Mouse (Mus musculus) hindbrain, embryonic 16.5 days (tissue): ENCODE results near the gene Atp1a4. TPM values are rescaled to one million over a fixed set of nuclear protein-coding genes. Genes with fewer than 3 reads are reported as not detected.
"Not testable (repeated sequence)": the region's sequence is repeated elsewhere in the genome, so short reads cannot be mapped to it uniquely, and the experiment has no call there.

Experiments used
- ATAC-seq: fragments of 200-750 bp; cut with Nextera tagmentation; 2 replicates; pipeline ENCODE4 v1.8.0; 2017; ENCODE audit warnings: moderate TSS enrichment, moderate library complexity
- H3K27ac ChIP-seq: fragments of 300-500 bp; sonication (generic); 2 replicates; pipeline ENCODE4 v1.5.1; 2014; ENCODE audit warnings: low read depth, mild to moderate bottlenecking, control low read depth, low read length, moderate library complexity
- H3K27me3 ChIP-seq: fragments of 300-500 bp; sonication (generic); replicated peaks from 2 replicates; pipeline ENCODE4 v1.6.1; 2014; ENCODE audit warnings: low read length; ENCODE audit not compliant: control insufficient read depth, insufficient read depth
- H3K36me3 ChIP-seq: fragments of 300-500 bp; sonication (generic); 2 replicates; pipeline ENCODE4 v1.6.1; 2014; ENCODE audit warnings: mild to moderate bottlenecking, low read length, moderate library complexity, mixed read lengths; ENCODE audit not compliant: control insufficient read depth, insufficient read depth
- H3K4me1 ChIP-seq: fragments of 300-500 bp; sonication (generic); 2 replicates; pipeline ENCODE4 v1.6.1; 2014; ENCODE audit warnings: low read depth, low read length; ENCODE audit not compliant: control insufficient read depth, insufficient read depth
- H3K4me2 ChIP-seq: fragments of 300-500 bp; sonication (generic); 2 replicates; pipeline ENCODE4 v1.6.1; 2014; ENCODE audit warnings: mild to moderate bottlenecking, low read length, control low read depth, moderate library complexity
- H3K4me3 ChIP-seq: fragments of 300-500 bp; sonication (generic); 2 replicates; pipeline ENCODE4 v1.5.1; 2014; ENCODE audit warnings: mild to moderate bottlenecking, low read length, control low read depth, moderate library complexity
- H3K9ac ChIP-seq: fragments of 300-500 bp; sonication (generic); 2 replicates; pipeline ENCODE4 v1.6.1; 2014; ENCODE audit warnings: low read depth, mild to moderate bottlenecking, control low read depth, low read length, moderate library complexity
- H3K9me3 ChIP-seq: fragments of 300-500 bp; sonication (generic); 2 replicates; pipeline ENCODE4 v1.6.1; 2014; ENCODE audit warnings: mild to moderate bottlenecking, low read length, moderate library complexity; ENCODE audit not compliant: control insufficient read depth
- WGBS: fragments of 180-500 bp; shearing (Covaris S2); extraction: QIAGEN DNeasy Blood & Tissue Kit; methylation state at CpG from one replicate; pipeline ENCODE4 v1.1.7; 2014; 5-methylcytosine and 5-hydroxymethylcytosine counted together
- polyA plus RNA-seq: library from polyadenylated mRNA; unstranded; fragments of >200 nt; fragmentation: Nextera tagmentation; extraction: Ambion mirVana; gene quantifications from 2 replicates; pipeline ENCODE4 v1.2.1, GENCODE M21; 2015

Atp1a4 gene
- polyA plus RNA-seq, 1 experiment from 2014 or later = not detected

- ATAC-seq = no peak
Observed at GRCm38 (mm10) chr1:172274116-172274515, 15.9 kb upstream of the Atp1a4 start.

GRCm38 (mm10) chr1:172273386-172273785 lies 15.2 kb upstream of the Atp1a4 start:
- no peak for ATAC-seq
- Histone ChIP-seq H3K9ac (no peak overlapping the region), H3K27ac (no peak overlapping the region), H3K9me3 (no peaks in the 10 kb centered on the region), H3K4me2 (no peak overlapping the region), H3K4me3 (no peak overlapping the region), H3K4me1 (0 out of 2 replicates have a peak, but pooled peaks cover 2% of the 10 kb centered on the region), H3K36me3 (no peaks in the 10 kb centered on the region), H3K27me3 (no peaks in the 10 kb centered on the region)
- 90% methylated on average over 6 of the region's 6 CpGs for WGBS

More at GRCm38 (mm10) chr1:172274116-172274515, 15.9 kb upstream of the Atp1a4 start:
- no peaks in the 10 kb centered on the region for H3K9me3 ChIP-seq
- no peaks in the 10 kb centered on the region for H3K27me3 ChIP-seq
- H3K9ac ChIP-seq = no peak overlapping the region
- 74% methylated on average over 5 of the region's 5 CpGs for WGBS
- H3K4me1 ChIP-seq = 0 out of 2 replicates have a peak, but pooled peaks cover 2% of the 10 kb centered on the region
- H3K4me2 ChIP-seq = no peak overlapping the region
- no peak overlapping the region for H3K4me3 ChIP-seq
- H3K27ac ChIP-seq = no peak overlapping the region
- H3K36me3 ChIP-seq = no peaks in the 10 kb centered on the region

GRCm38 (mm10) chr1:172271765-172272164 lies 13.6 kb upstream of the Atp1a4 start:
- peak; percentile 90 for ATAC-seq
- WGBS = 39% methylated on average over 10 of the region's 10 CpGs

GRCm38 (mm10) chr1:172271208-172271607 lies 13.0 kb upstream of the Atp1a4 start:
- Histone ChIP-seq H3K9ac (no peak overlapping the region), H3K36me3 (no peaks in the 10 kb centered on the region), H3K4me2 (no peak overlapping the region), H3K27ac (no peak overlapping the region; the same call in 1 of the 2 replicates), H3K4me1 (0 out of 2 replicates have a peak, but pooled peaks cover 2% of the 10 kb centered on the region), H3K9me3 (no peaks in the 10 kb centered on the region), H3K27me3 (no peaks in the 10 kb centered on the region), H3K4me3 (no peak overlapping the region)
- 61% methylated on average over 3 of the region's 3 CpGs for WGBS
- ATAC-seq = peak; percentile 25; the same call in 1 of the 2 replicates

More at GRCm38 (mm10) chr1:172271765-172272164, 13.6 kb upstream of the Atp1a4 start:
- H3K27ac ChIP-seq = no peak overlapping the region; the same call in 1 of the 2 replicates
- H3K4me3 ChIP-seq = no peak overlapping the region
- H3K4me1 ChIP-seq = 0 out of 2 replicates have a peak, but pooled peaks cover 2% of the 10 kb centered on the region
- no peaks in the 10 kb centered on the region for H3K9me3 ChIP-seq
- no peaks in the 10 kb centered on the region for H3K27me3 ChIP-seq
- H3K9ac ChIP-seq = no peak overlapping the region
- H3K4me2 ChIP-seq = no peak overlapping the region; the same call in 1 of the 2 replicates
- H3K36me3 ChIP-seq = no peaks in the 10 kb centered on the region

GRCm38 (mm10) chr1:172261477-172262078 lies 3.4 kb upstream of the Atp1a4 start, which contains the start of gene Igsf8:
Gene Igsf8 (plus strand): TSS chr1:172261641.
- WGBS = 20% methylated on average over 8 of the region's 8 CpGs
- Histone ChIP-seq H3K9ac (peak within 1 kb of the TSS; percentile 22; the same call in 1 of the 2 replicates), H3K27ac (peak within 1 kb of the TSS; percentile 64), H3K4me2 (no peak within 1 kb of the TSS), H3K4me3 (no peak within 1 kb of the TSS), H3K9me3 (no peaks in the 10 kb centered on the region), H3K36me3 (no peaks in the 10 kb centered on the region), H3K27me3 (no peaks in the 10 kb centered on the region), H3K4me1 (peaks cover 4% of the 10 kb centered on the region)
- no peak for ATAC-seq

GRCm38 (mm10) chr1:172247679-172248078 lies 10.5 kb downstream of the Atp1a4 start:
- Histone ChIP-seq H3K4me1 (peaks cover 2% of the 10 kb centered on the region; the same call in 1 of the 2 replicates), H3K9ac (no peak overlapping the region), H3K27me3 (peaks cover 3% of the 10 kb centered on the region; the same call in 1 of the 2 replicates), H3K4me2 (no peak overlapping the region), H3K9me3 (no peaks in the 10 kb centered on the region), H3K27ac (no peak overlapping the region), H3K4me3 (no peak overlapping the region), H3K36me3 (no peaks in the 10 kb centered on the region)
- ATAC-seq = peak; percentile 56
- WGBS = 57% methylated on average over 2 of the region's 2 CpGs

- Histone ChIP-seq H3K4me1 (peaks cover 2% of the 10 kb centered on the region; the same call in 1 of the 2 replicates), H3K27me3 (peaks cover 3% of the 10 kb centered on the region; the same call in 1 of the 2 replicates), H3K9me3 (no peaks in the 10 kb centered on the region), H3K36me3 (no peaks in the 10 kb centered on the region), H3K9ac (no peak overlapping the region), H3K4me2 (no peak overlapping the region), H3K27ac (no peak overlapping the region), H3K4me3 (no peak overlapping the region)
- ATAC-seq = peak; percentile 5; the same call in 1 of the 2 replicates
- WGBS = 57% methylated on average over 4 of the region's 4 CpGs
Observed at GRCm38 (mm10) chr1:172247216-172247615, 11.0 kb downstream of the Atp1a4 start.

- WGBS = 58% methylated on average over 23 of the region's 23 CpGs
- peak overlapping the region; percentile 10 for H3K4me2 ChIP-seq
- not testable (repeated sequence) for H3K36me3 ChIP-seq, H3K27me3 ChIP-seq, ATAC-seq, H3K4me1 ChIP-seq, H3K9ac ChIP-seq, H3K27ac ChIP-seq, H3K4me3 ChIP-seq, H3K9me3 ChIP-seq
Observed at GRCm38 (mm10) chr1:172244645-172245044, 13.6 kb downstream of the Atp1a4 start.

GRCm38 (mm10) chr1:172243547-172244205 lies 14.5 kb downstream of the Atp1a4 start:
- H3K4me3 ChIP-seq = no peak overlapping the region
- no peaks in the 10 kb centered on the region for H3K36me3 ChIP-seq
- no peak for ATAC-seq
- peaks cover 2% of the 10 kb centered on the region; the same call in 1 of the 2 replicates for H3K4me1 ChIP-seq
- peaks cover 3% of the 10 kb centered on the region; the same call in 1 of the 2 replicates for H3K27me3 ChIP-seq
- no peaks in the 10 kb centered on the region for H3K9me3 ChIP-seq
- H3K27ac ChIP-seq = no peak overlapping the region
- no peak overlapping the region for H3K9ac ChIP-seq
- H3K4me2 ChIP-seq = no peak overlapping the region; the same call in 1 of the 2 replicates
- 32% methylated on average over 16 of the region's 16 CpGs for whole genome bisulfite sequencing
